Mouse (Mus musculus): ENCODE data around the gene Sgta.
"Not testable (repeated sequence)": the region's sequence is repeated elsewhere in the genome, so short reads cannot be mapped to it uniquely, and the experiment has no call there.

Sgta gene

GRCm38 (mm10) chr10:81059603-81060543 is at the start of gene Sgta:
Sgta (minus strand) TSS chr10:81060181.
- peak; percentile 99 for DNase-seq

DNA sequence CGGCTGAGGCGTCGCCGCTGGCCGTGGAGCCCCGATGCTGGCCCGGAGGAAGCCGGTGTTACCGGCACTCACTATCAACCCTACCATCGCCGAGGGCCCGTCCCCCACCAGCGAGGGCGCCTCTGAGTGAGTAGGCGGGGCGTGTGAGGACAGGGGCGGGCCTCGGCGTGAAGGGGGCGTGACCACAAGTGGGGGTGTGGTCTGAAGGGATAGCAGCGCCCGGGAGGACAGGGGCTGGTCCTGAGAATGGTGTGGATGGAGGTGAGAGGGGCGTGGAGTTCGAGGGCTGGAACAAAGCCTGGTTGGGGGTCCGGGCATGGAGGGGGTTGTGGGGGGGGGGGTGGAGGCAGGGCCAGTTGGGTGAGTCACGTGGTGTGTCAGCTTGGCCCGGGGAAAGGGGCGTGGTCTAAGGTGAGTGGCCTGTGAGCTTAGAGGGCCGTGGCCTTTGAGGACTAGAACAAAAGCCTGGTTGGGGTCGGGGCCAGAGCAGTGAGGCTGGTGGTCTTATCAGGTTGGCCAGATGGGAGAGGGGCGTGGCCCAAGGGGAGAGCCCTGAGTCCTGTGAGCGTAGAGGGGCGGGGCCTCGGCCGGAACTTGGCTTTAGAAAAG is 46.2 kb upstream of the Sgta start:
- DNase-seq, result peak; percentile 84

GRCm38 (mm10) chr10:81105565-81106112 is 45.7 kb upstream of the Sgta start, which contains the start of gene Map2k2:
Map2k2 (plus strand) TSS chr10:81105915.
- peak; percentile 96 for DNase-seq

- no peak for DNase-seq
Measured at GRCm38 (mm10) chr10:81094931-81095678, 35.1 kb upstream of the Sgta start.

DNA sequence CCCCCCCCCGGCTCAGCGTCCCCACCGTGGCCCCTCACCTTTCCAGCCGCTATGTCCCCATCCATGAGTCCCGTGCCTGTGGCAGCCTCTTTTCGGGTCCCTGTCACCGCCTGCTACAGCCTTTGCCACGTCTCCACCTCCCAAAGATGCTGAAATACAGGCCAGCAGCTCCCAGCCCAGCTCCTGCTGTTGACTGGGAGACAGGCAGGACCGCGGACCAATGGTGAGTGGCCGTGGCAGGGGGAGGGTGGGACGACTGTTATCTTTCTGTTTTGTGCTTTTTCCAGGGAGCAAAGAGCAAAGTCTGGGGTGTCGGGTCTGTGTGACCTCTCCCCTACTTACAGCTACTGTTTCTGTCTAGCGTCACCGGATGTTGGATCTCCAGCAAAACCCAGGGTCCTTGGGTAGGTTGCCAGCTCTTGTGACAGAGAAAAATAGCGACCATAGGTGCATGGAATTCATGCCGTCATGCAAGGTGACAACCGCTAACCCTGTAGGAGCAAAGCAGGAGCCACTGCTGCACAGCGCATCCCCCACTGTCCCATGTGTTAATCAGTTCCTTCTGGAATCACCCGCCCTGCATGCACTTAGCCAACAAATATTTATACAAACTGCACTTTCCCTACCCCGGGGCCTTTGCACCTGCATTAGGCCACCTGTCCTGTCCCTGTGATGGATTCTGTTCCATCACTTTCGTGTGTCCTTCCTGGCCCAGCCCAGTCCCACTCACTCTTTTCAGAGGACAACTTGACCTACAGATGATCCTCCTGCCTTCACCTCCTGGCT is 32.7 kb upstream of the Sgta start:
- DNase-seq, result peak; percentile 44

DNA sequence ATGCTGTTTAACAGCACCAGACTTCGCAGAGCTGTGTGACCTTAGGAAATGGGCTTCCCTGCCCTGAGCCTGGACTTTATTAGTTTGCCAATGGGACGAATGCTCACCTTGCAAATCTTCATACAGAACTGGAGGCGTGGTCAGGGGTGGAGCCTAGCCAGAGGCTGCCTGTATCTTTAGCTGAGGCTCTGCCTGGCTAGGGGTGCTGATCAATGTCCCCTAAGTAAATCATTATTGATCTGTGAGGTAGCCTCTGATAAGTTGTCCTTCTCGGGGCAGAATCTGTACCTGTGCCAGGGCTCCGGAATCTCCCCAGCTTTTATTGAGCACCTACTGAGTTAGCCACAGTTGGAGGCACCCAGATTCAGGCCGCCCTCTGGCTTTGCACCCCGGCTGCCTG is 30.6 kb upstream of the Sgta start:
- no peak for DNase-seq

DNA sequence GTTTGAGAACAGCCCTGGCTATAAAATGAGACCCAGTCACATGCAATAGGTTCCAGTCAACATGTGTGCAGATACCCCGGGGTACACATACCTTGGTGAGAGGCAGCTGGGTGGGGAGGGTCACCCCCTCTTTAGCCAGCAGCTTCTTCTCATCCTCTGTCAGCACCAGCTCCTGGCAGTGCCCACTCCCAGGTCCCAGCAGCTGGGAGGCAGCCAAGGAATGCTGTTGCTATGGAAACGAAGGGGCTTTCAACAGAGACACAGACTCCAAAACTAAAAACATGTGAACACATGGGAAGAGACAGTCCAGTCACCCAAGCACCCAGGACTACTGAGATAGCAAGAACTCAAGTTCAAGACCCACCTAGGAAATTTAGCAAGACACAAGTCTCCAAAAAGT is 29.2 kb upstream of the Sgta start:
- peak; percentile 61 for DNase-seq

GRCm38 (mm10) chr10:81087021-81087420 is 27.0 kb upstream of the Sgta start:
- DNase-seq, result no peak

DNA sequence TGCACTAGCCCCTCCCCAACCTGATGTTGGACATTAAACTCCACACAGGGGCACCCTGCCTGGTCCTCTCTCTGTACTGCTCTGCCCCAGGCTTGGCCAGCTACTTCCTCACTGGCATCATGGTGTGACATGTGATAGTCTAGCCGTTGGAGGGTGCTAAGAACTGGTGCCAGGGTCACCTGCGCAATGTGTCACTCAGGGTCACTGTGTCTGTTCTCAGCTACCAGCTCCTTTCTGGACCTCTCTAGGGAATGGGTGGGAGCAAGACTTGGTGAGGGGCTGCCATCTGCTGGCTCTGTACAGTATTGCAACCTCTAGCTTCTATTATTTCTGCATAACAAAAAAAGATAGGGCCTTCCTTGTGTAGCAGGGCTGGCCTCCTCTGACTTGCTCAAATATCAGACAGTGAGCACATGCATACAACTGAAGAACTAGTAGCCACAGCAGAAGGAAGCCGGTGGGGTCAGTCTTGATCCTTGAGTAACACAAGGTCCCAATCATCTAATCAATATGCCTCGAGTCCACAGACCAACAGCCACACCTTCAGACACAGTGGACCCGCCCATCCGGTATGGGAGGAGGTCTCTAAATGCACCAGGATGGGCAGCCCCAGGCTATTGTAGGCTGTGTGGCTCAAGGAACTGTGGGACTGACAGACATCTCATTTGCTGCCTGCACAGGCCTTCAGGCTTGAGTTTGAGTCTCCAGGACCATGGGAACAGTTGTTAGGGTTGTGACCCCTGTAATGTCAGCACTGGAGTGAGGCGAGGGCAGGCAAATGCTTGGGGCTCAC is 22.4 kb upstream of the Sgta start:
- DNase-seq, result peak; percentile 71

DNA sequence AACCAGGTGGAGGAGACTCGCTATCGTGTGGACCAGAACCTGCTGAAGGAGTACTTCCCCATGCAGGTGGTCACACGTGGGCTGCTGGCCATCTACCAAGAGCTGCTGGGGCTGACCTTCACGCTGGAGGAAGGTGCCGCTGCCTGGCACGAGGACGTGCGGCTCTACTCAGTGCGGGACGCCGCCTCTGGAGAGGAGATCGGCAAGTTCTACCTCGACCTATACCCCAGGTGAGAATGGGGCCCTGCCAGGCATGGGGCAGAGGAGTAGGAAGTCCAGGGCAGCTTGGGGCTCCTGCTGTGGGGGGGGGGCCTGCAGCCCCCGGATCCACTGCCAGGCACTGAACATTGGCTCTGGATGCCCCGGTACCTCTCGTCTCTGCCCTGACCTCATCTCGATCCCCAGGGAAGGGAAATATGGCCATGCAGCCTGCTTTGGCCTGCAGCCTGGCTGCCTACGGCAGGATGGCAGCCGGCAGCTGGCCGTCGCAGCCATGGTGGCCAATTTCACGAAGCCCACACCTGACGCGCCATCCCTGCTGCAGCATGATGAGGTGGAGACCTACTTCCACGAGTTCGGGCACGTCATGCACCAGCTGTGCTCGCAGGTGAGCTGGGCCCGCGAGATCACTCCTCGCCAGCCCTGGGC is 20.2 kb upstream of the Sgta start:
- DNase-seq, result no peak

DNA sequence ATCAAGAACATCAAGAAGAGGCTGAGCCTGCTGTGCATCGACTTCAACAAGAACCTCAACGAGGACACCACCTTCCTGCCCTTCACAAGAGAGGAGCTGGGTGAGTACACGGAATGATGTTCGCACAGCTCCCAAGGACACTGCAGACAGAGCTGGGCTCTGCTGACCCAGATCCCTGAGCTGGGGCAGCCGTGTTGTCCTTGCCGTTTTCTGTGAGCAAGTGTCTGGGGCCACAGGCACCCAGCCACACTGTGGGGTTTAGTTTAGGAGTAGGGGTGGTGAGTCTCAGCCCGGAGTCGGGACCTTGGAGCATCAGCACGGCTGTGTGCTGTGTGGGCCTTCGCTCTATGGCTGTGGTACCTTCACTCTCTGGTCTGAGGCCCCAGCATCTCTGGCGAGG is 17.9 kb upstream of the Sgta start:
- DNase-seq, result no peak

DNA sequence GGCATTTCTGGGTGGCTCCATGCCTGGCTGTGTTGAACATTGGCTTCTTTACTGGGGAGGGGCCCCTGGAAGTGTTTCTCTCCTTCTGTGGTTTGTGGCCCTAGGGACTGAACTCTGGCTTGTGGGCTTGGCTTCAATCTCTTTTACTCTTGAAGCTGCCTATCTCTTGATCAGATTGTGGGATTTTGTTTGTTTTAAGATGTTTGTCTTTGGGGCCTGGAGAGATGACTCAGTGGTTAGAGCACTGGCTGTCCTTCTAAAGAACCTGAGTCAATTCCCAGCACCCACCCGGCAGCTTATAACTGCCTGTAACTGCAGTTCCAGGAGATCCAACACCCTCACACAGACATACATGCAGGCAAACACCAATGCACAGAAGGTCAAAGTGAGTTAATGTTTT is 16.4 kb upstream of the Sgta start:
- DNase-seq, result no peak

- DNase-seq, result no peak
Measured at GRCm38 (mm10) chr10:81075734-81076133, 15.8 kb upstream of the Sgta start.

DNA sequence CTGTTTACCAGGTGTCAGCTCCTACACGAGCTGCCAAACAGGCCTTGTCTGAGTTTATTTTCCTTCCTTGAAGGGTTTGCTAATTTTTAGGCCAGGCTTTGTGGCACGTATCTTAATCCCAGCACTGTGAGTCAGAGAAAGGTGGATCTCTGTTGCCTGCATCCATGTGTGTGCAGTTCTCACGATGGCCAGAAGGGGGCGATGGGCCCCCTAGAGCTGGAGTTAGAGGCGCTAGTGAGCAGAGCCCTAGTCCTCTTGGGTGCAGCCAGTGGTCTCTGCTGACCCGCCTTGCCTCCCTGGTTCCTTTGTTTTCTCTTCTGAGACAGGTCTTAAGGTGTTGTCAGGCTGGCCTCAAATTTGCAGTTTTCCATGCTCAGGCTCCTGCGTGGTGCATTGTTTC is 13.5 kb upstream of the Sgta start:
- peak; percentile 29 for DNase-seq

GRCm38 (mm10) chr10:81072290-81072689 is 12.3 kb upstream of the Sgta start:
- no peak for DNase-seq

DNA sequence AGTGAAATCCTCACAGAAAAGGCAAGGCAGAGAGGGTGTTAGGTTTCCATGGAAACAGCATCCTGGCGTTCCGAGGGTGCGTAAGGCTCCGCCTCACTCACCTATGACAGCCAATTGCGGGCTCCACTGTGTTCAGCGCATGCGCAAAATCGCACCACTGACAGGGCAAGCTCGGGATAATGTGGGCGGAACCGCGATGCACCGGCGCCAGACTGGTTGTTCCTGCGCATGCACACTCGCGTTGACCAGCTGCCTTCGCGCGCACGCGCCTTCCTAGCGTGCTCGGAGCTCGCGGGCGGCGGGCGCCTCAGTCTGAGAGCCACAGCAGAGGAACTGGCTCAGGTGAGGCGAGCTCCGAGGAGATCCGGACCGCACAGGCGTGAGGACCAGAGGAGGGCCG is 9.9 kb upstream of the Sgta start, which contains the start of gene Thop1:
Thop1 (plus strand) TSS at position 200 of the 400 bp plus-strand sequence.
- peak; percentile 98 for DNase-seq

GRCm38 (mm10) chr10:81068706-81069105 is 8.7 kb upstream of the Sgta start:
- no peak for DNase-seq

GRCm38 (mm10) chr10:81064519-81064918 is 4.5 kb upstream of the Sgta start:
- not testable (repeated sequence) for DNase-seq

- no peak for DNase-seq
Measured at GRCm38 (mm10) chr10:81062710-81063109, 2.7 kb upstream of the Sgta start.

GRCm38 (mm10) chr10:81058896-81059295 is 1.1 kb downstream of the Sgta start:
- no peak for DNase-seq
